Mouse (Mus musculus): ENCODE results near the gene Gm28043.

Gene Gm28043

GRCm38 (mm10) chr17:29623488-29623887, 8.8 kb downstream of the Gm28043 start:
- DNase-seq (ENCODE audit: low spot score in 2 of 2), result no peak

GRCm38 (mm10) chr17:29627285-29627684, 12.6 kb downstream of the Gm28043 start:
- DNase-seq (ENCODE audit: low spot score in 2 of 2), result no peak

GRCm38 (mm10) chr17:29628946-29629345, 14.3 kb downstream of the Gm28043 start:
- DNase-seq (ENCODE audit: low spot score in 2 of 2), result no peak

GRCm38 (mm10) chr17:29629620-29630019, 14.9 kb downstream of the Gm28043 start:
- no peak for DNase-seq (ENCODE audit: low spot score in 2 of 2)

GRCm38 (mm10) chr17:29632312-29632711, 17.6 kb downstream of the Gm28043 start:
- no peak for DNase-seq (ENCODE audit: low spot score in 2 of 2)

GRCm38 (mm10) chr17:29635492-29635891, 20.8 kb downstream of the Gm28043 start:
- DNase-seq (ENCODE audit: low spot score in 2 of 2), result no peak

GRCm38 (mm10) chr17:29636118-29636517, 21.4 kb downstream of the Gm28043 start:
- DNase-seq (ENCODE audit: low spot score in 2 of 2), result peak in 1 of 2 experiments; percentile 21

- no peak for DNase-seq (ENCODE audit: low spot score in 2 of 2)
These were observed 22.7 kb downstream of the Gm28043 start for GRCm38 (mm10) chr17:29637377-29637776.

GRCm38 (mm10) chr17:29637895-29638294, 23.2 kb downstream of the Gm28043 start:
- peak in 1 of 2 experiments; percentile 37 for DNase-seq (ENCODE audit: low spot score in 2 of 2)

- DNase-seq (ENCODE audit: low spot score in 2 of 2), result no peak
These were observed 26.3 kb downstream of the Gm28043 start for GRCm38 (mm10) chr17:29640971-29641370.

GRCm38 (mm10) chr17:29642219-29642618, 27.5 kb downstream of the Gm28043 start:
- no peak for DNase-seq (ENCODE audit: low spot score in 2 of 2)

- no peak for DNase-seq (ENCODE audit: low spot score in 2 of 2)
These were observed 43.6 kb downstream of the Gm28043 start for GRCm38 (mm10) chr17:29658249-29658648.

- peak; percentile 97 to 99 for DNase-seq (ENCODE audit: low spot score in 2 of 2)
These were observed 45.5 kb downstream of the Gm28043 start, which contains the start of gene Cmtr1 for GRCm38 (mm10) chr17:29660076-29660761. Gene Cmtr1, plus strand, starts transcription at chr17:29660595.

- DNase-seq (ENCODE audit: low spot score in 2 of 2), result no peak
These were observed 46.2 kb downstream of the Gm28043 start for GRCm38 (mm10) chr17:29660762-29661391.

GRCm38 (mm10) chr17:29662145-29662544, 47.5 kb downstream of the Gm28043 start:
- no peak for DNase-seq (ENCODE audit: low spot score in 2 of 2)

GRCm38 (mm10) chr17:29668051-29668986, 53.6 kb downstream of the Gm28043 start:
- DNase-seq (ENCODE audit: low spot score in 2 of 2), result no peak

GRCm38 (mm10) chr17:29669030-29669429, 54.4 kb downstream of the Gm28043 start:
- no peak for DNase-seq (ENCODE audit: low spot score in 2 of 2)

GRCm38 (mm10) chr17:29669936-29670335, 55.3 kb downstream of the Gm28043 start:
- no peak for DNase-seq (ENCODE audit: low spot score in 2 of 2)

GRCm38 (mm10) chr17:29671021-29671420, 56.3 kb downstream of the Gm28043 start:
- DNase-seq (ENCODE audit: low spot score in 2 of 2), result no peak

GRCm38 (mm10) chr17:29673325-29673724, 58.6 kb downstream of the Gm28043 start:
- DNase-seq (ENCODE audit: low spot score in 2 of 2), result no peak

- DNase-seq (ENCODE audit: low spot score in 2 of 2), result no peak
These were observed 63.9 kb downstream of the Gm28043 start for GRCm38 (mm10) chr17:29678526-29678925.
